Mouse (Mus musculus): ENCODE results near the gene E2f4.

- TF ChIP-seq POLR2A (IDR thresholded peaks at IDR 0.05; ENCODE audit: control insufficient read depth, extremely low read depth, insufficient read depth, low read length, poor library complexity) (no peak), CTCF (IDR thresholded peaks at IDR 0.05; ENCODE audit: borderline replicate concordance, control insufficient read depth, extremely low read depth, insufficient read depth, low read length, poor library complexity) (no peak)
Observed at GRCm38 (mm10) chr8:105282239-105282638, 15.2 kb upstream of the E2f4 start.

Data from thymus, adult 2 months (tissue).